Mouse (Mus musculus) layer of hippocampus, postnatal 10 days (tissue): ENCODE results near the gene Olfr410. TPM values are rescaled to one million over a fixed set of nuclear protein-coding genes. Genes with fewer than 3 reads are reported as not detected.

Source experiments
- DNase-seq, 2 experiments: peaks; one replicate each; pipeline ENCODE4 v3.0.0; 2021; ENCODE audit warnings: low spot score in 2 of 2
- long read RNA-seq: library from polyadenylated mRNA; stranded (forward); transcript quantifications from one replicate; pipeline ENCODE4 v2.0.0, GENCODE M21; 2023
- total RNA-seq, 2 experiments: library from RNA; stranded (reverse); gene quantifications; 2 replicates each; pipeline ENCODE4 v1.2.3; 2021

The Olfr410 gene
- not detected for total RNA-seq
- long read RNA-seq, result 0 reads

- DNase-seq, result no peak
These were observed at the start of gene Olfr410 for GRCm38 (mm10) chr11:74337931-74338330. TSS of gene Olfr410 (minus strand) at chr11:74338031.

DNA sequence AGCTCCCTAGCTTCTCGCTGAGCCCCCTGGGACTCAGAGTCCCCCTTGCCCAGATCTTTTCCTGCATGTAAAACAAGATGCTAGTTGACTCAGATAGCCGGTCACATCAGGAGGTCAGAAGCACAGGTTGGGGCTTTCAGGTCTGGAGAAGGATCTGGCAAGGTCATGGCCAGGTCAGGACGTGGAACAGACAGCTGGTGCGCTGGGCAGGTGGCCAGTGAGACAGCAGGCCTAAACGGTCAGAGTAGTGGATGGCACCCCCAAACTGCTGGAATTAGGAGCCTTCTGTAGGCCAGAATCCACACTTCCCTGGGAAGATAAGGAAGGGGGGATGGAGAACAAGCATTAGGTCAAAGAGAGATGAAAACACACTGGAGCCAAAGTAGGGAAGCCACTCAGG, 49.4 kb upstream of the Olfr410 start:
- DNase-seq, result no peak

GRCm38 (mm10) chr11:74385674-74386073, 47.8 kb upstream of the Olfr410 start:
- peak in 1 of 2 experiments; percentile 38 for DNase-seq

DNA sequence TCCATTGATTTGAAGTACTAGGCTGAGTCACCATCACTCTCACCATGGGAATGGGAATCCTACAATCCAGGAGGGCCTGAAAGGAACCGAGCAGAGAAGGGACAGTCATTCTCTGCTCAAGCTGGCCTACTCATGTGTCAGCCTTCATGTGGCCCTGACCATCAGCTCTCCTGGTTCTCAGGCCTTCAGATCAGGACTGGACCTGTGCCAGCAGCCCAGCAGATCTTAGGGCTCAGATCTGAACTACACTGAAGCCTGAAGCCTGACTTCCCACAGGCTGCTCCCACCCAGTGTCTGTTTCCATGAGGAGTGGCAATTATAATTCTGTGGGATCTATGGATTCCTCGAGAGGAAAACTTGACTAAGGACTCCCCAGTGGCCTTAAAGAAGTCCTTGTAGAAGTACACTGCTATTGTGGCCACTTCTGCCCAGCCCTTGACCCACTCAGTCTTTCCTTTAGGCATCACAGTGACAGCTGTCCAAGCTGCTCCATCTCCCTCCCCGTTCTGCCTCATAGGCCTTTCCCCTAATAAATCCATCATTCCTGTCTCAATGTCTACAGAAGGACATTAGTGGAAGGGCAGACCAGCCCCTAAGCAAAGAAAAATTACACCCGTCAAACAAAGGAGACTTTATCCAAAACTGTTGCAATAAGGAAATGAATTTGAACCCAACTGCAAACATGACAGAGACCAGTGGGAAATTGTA, 41.5 kb upstream of the Olfr410 start:
- DNase-seq, result peak; percentile 2 to 10

- DNase-seq, result peak; percentile 70 to 83
These were observed 39.0 kb upstream of the Olfr410 start for GRCm38 (mm10) chr11:74376847-74377246.

DNA sequence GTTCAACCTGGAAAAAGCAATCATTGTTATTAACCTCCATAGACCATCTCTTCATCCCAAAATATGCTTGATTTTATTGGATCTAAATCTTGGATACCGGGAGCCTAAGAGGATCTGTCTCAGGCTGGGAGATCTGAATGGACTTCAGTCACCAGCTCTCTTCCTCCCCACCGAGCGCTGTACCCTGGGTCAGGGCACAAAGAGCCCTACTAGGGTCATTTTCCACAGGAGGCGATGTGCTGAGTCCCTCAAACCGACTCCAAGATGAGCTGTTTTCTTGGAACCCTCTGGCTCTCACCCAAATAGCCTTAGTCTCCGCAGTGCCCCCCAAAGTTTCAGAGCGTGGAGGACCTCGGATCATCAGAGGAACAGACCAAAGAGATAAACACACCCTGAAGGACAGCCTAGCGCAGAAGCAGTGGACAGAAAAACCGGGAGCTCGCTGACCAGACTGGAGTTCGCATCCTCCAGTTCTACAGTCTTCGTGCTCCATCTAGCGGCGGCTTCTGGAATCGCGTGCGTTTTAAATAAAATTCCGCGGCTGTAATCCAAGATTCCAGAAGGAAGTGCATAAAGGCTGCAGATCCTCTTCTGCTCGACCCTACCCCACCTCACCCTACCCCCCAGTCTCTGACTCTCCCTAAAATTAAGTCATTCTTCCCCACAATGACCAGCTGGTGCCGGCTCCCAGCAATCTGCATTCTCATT, 33.7 kb upstream of the Olfr410 start:
- peak; percentile 87 to 89 for DNase-seq

- no peak for DNase-seq
These were observed 23.9 kb upstream of the Olfr410 start, which contains the start of gene Olfr412 for GRCm38 (mm10) chr11:74361769-74362168. TSS of gene Olfr412 (plus strand) at chr11:74362069.

- DNase-seq, result no peak
These were observed 14.7 kb upstream of the Olfr410 start, which contains the start of gene Olfr411 for GRCm38 (mm10) chr11:74352550-74352949. TSS of gene Olfr411 (minus strand) at chr11:74352650.

- DNase-seq, result no peak
These were observed 9.1 kb downstream of the Olfr410 start for GRCm38 (mm10) chr11:74328781-74329180.

DNA sequence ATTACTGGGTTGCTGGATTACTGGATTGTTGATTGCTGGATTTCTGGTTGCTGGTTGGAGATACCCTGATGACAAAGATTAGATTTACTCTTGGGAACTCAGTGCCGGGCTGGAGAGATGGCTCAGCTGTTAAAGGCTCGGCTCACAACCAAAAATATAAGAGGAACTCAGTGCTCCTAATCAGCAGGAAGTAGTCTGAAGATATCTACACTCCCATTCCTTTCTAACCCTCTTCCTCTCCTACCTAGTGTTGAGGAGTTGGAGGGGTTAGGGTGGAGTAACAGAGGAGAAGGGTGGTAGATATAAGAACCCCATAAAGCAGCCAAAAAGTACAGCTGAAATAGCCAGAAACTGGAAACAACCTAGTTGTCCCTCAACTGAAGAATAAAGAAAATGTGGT, 11.8 kb downstream of the Olfr410 start:
- no peak for DNase-seq

- no peak for DNase-seq
These were observed 50.6 kb downstream of the Olfr410 start for GRCm38 (mm10) chr11:74287256-74287655.

- no peak for DNase-seq
These were observed 54.4 kb downstream of the Olfr410 start, which contains the start of gene Olfr59 for GRCm38 (mm10) chr11:74283436-74283835. TSS of gene Olfr59 (plus strand) at chr11:74283736.

Other genes with a start within 250 kb of the Olfr410 start
- not detected for gene Olfr401, start 224.3 kb downstream of the Olfr410 start, total RNA-seq
- not detected for gene Olfr402, start 184.5 kb downstream of the Olfr410 start, total RNA-seq
- gene Olfr403, start 151.8 kb downstream of the Olfr410 start, total RNA-seq, result not detected
- gene Olfr43, start 126.7 kb downstream of the Olfr410 start, total RNA-seq, result not detected
- not detected for gene Olfr406, start 78.2 kb downstream of the Olfr410 start, total RNA-seq
- not detected for gene Olfr59, start 54.3 kb downstream of the Olfr410 start, total RNA-seq
- not detected for gene Olfr411, start 14.6 kb upstream of the Olfr410 start, total RNA-seq
- not detected for gene Olfr412, start 24.0 kb upstream of the Olfr410 start, total RNA-seq